Mouse (Mus musculus) MN1 (cell line): Measurements from ENCODE around the gene Nectin2.
"Not testable (repeated sequence)": the region's sequence is repeated elsewhere in the genome, so short reads cannot be mapped to it uniquely, and the experiment has no call there.

Experiments used
- DNase-seq: peaks from one replicate; pipeline ENCODE4 v3.0.0-alpha.2; 2016; ENCODE audit warnings: low spot score

The Nectin2 gene

DNA sequence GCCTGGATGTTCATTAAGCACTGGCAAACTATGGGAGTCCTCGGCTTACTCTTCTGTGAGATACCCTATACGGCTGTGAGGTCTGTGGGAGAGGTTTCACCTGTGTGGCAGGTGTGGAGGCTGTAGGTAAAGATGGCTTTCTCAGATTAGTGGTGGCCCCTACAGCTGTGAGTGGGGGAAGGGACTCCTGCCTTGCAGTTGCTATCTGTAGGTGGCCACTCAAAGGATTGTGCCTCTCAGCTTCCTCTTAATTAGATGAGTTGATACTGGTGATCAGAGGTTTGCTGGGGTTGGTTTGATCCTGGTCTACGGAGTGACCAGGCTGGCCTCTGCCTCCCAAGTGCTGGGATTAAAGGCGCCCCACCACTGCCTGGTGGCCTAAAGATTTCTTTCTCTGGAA, 45.8 kb downstream of the Nectin2 start:
- DNase-seq = no peak

DNA sequence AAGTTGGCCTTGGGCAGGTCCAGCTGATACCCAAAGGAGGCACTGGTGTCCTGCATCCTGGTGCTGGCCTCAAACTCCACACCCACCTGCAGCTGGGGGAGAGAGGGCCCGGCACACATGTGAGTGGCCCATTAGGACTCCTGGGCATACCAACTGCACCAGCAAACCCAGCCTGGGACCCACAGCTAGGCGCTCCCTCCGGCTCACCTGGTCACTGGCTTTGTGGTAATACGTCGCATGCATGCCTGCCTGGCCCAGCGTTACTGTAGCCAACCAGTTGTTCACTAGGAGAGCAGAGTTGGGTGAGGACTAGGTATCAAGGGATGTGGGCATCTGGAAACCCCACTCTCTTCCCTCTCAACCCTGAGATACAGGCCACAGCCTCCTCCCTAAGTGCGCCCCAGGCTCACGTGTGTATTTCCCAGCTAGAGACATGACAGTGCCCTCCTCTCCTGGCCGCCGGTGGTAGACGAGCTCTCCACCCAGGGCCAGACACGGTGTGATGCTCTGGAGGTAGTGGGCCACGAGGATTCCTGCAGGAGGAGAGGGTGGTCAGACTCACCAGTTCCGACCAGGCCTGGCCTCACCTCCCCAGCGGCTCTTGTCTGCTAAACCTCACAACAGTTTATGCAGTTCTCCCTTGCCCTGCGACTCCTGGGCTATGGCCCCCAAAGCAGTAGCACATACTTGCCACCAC, 47.3 kb downstream of the Nectin2 start:
- no peak for DNase-seq

DNA sequence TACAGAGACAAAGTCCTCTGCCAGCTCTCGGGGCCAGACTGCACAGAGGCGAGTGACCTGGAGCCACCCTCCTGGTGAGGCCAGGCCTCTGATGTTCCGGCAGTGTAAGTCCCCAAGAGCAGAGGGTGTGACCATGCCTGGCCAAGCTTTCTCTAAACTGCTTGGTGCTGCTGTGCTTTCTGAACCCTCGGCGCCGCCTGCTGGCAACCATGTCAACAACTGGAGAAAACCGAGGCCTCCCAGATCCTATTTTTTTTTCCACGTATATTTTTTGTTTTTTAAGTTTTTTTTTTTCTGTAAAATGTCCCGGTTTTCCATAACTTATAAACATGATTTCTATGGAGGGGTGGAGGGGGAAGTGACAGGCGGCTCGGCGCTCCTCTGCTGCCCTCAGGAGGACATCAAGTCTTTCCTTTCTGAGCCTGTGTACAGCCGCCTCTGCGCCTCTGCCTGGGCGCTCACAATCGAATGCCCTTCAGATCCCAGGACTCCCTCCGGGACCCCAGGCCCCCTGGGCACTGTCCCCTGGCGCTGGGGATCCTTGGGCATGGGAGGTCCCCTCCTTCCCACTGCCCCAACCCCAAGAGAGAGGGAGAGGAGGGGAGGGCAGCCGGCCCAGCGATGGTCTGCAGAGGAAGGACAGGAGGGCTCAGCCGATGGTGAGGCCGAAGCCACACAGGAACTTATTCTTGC, 49.1 kb downstream of the Nectin2 start:
- DNase-seq = peak; percentile 41

DNA sequence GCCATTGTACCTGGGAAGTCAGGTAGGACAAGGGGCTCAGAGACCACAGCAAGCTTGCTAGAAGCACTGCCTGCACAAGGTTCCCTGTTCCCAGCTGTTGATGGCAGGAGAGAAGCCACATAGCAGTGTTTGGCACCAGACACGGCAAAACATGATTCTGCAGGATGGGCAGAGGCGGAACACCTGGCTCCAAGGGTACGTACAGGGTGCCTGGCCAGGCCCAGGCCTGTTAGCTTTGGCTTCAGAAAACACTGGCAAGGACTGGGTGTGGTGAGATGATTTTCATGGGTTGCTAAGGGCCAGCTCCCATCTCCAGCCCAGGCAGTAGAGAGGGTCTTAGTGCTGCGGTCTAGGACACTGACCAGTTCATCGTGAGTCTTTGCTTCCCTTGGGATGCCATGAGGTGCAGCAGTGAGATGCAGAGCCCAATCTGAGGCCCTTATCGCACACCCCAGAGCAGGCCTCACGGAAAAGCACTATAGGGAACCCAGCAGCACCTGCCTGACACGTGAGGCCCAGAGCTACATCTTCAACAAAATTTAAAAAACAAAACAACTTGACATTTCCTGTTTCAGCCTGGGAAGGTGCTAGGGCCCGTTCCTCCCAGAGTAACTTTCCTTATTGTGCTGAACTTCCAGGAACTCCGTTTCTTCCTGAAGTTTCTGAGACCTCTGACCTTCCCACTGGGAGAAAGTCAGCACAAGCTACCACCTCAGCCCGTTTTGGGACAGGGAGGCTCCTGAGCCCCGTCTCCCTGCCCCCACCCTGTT, 49.8 kb downstream of the Nectin2 start:
- DNase-seq = no peak

DNA sequence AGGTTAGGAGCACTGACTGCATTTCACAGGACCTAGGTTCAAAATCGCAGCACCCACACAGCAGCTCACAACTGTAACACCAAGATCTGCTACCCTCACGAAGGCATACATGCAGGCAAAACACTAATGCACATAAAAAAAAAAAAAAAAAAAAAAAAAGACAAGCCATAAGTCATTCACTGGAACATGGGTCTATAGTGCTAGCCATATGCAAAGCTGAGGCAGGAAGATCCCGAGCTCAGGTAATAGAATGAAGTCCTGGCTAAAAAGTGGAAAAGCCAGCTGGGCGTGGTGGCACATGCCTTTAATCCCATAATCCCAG, 50.5 kb downstream of the Nectin2 start:
- DNase-seq = no peak

DNA sequence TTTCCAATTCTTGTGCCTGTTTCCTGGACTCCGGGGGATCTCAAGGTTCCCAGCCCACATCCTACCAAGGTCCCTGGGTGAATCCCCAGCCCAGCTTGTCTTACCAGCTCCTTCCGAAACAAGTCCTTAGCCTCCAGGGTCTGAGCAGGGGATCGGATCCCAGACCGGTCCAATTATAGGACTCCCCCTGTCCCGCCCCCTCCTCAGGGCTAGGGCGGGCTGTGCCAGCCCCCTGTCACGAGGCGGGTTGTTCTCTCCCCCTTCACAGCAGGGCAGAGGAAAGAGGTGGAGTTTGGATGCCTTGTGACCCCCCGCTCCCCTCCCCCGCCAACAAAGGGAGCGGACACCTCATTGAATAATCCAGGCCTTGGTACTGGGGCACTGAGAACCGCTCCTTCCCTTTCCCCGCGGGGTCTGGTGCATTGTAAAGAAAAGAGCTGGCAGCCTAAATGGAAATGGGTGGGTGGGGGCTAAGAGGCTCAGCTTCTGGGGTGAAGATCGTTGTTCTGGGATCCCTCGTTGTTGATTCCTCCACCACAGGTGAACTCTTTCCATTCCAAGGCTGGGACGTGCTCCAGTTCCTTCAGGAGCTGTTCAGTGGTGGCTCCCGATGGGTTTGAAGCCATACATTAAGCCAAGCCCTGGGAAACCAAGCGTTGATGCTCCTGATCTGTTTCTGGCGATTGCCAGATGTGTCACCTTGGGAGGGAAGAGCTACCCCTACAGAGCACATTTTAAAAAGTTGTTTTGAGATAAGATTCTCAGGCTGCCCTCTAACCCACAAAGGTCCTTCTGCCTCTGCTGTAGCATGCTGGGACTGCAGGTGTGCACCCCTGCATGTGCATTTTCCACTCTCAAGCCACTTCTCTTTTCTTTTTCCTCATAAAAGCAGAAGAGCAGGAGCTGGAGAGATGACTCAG, 51.1 kb downstream of the Nectin2 start, which contains the start of gene Apoe:
TSS of gene Apoe (minus strand) at position 282 of the 920 bp plus-strand sequence.
- no peak for DNase-seq

DNA sequence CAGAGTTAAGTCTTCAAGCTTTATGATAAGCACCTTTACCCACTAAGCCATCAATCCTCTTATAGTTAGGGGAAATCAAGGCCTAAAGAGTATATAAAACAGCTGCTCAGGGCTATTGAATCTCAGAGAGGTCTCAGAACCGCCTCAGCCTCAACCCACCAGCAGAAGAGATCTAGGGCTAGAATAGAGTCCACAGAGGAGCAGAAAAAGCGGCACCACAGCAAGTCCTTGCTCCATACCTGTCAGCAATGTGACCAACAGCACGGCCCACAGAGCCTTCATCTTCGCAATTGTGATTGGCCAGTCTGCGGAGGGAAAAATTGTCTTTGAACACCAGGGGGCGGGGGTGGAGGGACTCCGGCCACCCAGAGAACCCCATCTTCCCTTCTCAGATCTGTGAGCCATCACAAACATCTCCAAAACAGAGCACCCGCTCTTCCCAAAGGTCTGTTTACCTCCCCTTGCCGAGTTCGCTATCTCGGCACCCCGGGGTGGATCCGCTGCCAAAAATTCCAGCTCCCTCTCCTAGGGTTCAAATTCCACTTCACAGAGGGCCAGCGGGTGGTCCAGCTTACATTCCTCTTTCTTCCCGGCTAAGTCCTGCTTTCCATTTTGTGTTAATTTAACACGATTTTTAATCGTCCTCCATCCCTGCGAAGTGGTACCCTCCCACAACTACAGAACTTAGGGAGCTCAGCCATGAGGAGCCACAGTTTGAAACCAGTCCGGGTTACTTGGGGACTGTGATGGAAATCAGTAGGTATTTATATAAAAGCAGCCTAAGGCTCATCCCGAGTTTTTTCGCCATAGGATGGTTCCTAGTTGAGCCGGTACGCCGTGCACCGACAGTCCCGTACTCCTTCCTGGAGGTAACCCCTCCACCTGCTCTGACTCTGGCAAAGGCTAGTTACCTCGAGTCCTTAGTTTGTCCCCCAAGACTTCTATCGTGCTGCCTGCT, 52.1 kb downstream of the Nectin2 start:
- no peak for DNase-seq

DNA sequence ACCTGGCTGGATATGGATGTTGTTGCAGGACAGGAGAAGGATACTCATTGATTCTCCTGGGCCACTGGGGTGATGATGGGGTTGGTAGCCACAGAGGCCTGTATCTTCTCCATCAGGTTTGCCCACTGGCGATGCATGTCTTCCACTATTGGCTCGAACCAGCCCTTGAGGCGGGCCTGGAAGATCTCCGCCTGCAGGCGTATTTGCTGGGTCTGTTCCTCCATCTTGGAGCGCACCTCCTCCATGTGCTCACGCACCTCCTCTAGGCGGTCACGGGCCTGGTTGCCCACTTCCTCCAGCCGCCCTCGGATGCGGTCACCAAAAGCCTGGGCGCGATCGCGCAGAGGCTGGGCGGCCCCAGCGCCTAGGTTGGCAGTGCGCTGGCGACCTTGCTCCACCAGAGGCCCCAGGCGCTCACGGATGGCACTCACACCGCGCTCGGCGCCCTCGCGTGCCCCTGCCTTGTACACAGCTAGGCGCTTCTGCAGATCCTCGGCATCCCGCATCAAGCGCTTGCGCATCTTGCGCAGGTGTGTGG, 53.9 kb downstream of the Nectin2 start:
- no peak for DNase-seq

DNA sequence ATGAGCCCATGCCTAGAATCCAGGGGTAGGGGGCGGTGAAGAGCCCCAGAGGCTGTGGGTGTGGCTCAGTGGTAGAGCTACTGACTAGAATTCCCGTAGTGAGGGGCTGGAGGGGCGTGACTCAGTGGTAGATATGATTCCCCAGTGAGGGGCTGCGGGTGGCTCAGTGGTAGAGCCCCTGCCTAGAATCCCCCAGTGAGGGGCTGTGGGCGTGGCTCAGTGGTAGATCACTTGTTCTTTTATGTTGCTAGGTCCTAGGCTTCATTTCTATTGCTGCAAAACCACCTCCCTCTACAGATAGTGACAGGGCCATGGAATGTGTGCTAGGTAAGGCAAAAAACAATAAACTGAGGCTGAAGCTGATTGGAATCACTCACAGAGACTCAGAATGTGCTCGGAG, 54.4 kb downstream of the Nectin2 start:
- DNase-seq = no peak

DNA sequence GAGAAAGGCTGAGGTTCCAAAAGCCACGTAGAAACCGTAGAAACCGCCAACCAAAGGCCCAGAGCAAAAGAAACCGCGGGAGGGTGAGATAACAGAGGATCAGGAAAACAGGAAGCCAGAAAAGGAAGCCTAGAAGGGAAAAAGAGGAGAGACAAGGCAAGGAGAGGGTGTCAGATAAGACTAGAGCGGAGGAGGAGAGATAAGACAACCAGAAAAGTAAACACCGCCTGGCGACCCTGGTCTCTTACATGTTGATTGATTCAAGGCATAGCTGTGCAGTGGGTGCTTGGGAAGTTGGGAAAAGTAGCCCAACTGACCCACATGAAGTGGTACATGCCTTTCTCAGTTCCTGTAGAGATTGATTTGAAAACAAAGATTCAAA, 55.1 kb downstream of the Nectin2 start:
- no peak for DNase-seq

DNA sequence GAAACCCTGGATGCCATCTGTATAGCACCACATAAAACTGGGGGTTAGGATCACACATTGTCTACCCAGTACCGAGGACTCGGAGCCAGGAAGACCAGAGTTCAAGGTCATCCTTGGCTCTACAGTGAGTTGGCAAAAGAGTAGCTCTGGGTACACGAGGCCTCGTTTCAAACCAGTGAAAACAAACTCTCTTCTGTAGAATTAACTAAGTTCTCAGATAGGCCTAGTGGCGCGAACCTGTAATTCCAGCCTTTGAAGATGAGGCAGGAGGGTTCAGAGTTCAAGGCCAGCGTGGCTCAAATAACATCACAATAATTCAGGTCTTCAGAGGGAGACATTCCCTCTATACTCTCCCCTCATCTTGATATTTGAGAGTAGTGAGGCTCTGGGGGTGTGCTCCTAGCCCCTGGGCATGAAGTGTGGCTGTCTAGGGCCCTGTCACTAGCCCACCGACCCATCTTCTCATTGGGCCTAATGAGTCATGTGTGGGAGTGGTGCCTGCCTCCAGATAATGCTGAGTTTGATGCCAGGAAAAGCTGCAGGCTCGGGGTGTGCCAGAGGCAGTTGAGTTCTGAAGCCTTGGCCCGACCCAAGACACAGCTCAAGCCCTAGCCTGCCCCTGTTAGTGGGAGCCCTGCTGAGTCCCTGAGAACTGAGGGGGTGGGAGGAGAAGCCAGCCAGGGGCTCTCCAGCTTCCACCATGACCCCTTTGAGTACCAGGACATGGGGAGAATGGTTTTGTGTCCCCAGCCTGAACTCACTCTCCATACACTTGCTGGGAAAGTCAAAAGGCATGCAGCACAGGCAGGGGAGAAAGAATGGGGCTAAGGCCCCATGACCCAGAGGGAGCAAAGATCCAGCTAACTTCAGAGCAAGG, 55.7 kb downstream of the Nectin2 start:
- no peak for DNase-seq

DNA sequence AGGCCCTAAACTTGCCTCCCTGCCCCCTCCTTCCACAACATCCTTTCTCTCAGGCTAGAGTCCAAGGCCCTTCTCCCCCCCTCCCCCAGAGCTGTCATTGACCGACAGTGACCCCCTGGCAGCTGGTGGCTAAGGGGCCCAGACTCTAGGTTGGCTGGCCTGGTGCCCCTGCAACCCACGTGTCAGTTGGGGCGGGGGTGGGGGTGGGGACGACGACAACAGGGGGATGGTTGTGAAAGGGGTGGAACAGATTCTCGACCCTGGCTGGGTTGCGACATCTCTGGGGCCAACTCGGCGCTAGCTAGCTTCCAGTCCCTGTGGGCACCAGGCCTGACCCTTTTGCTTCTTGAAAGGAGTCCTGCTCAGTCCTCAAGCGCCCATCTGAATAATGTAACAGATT, 56.9 kb downstream of the Nectin2 start:
- DNase-seq = no peak

DNA sequence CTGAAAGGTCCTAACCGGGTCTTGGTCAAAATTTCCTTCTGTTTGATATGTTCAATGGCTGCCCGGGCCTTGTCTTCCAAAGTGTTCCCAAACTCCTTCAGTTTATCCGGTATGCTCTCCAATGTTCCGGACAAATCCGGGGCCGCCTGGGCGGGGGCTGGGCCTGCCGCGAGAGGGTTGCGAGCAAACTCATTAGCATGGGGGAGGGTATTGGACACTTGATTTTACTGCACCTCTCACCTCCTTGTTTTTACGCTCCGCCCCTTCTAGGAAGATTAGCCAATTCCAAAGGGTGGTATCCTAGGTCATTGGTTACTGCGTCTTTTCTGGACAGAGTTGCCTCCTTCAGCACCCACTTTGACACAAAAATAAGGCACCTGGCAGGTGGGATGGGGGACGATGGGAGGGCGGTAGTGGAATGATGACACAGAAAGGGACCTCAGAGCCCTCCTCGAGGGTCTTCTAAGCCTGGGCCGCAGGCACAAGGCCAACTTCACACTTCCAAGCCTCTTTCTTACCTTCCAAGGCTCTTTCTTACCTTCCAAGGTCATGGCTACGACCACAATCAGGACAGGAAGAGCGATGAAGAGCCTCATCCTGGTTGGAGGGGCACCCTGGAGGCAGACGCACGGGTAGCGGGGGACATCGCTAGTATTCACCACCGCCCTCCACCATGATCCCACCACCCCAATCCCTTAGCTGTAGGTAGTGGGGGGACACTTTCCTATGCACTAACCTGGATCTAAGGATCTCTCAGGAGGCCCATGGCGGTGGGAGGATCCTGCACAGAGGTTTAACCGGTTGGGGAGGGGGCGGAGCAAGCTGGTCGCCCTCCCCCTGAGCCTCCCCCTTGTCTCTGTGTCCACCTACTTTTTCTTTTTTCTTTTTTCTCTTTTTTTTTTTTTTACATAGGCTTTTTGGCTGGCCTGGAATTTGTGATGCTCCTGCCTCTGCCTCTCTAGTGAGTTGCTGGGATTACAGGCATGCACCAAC, 58.1 kb downstream of the Nectin2 start, which contains the start of gene Apoc1:
TSS of gene Apoc1 (minus strand) at position 788 of the 993 bp plus-strand sequence.
- DNase-seq = no peak

DNA sequence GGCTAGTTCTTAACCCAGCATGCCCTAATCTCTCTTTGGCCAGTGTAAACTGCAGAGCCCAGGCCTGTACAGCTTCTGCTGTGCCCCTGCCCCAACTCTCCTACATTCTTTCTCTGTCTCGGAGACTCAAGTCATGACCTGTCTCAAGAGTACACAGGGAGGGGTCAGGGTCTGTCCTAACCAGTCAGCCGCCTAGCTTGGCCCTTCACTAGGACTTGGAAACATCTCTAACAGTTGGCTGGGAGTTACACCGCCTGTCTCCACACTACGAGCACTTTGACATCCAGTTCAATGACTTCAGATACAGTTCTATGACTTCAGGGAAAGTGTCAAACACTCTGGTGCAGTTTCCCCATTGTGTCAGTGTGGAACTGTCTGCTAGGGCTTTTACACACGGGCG, 58.8 kb downstream of the Nectin2 start:
- no peak for DNase-seq

DNA sequence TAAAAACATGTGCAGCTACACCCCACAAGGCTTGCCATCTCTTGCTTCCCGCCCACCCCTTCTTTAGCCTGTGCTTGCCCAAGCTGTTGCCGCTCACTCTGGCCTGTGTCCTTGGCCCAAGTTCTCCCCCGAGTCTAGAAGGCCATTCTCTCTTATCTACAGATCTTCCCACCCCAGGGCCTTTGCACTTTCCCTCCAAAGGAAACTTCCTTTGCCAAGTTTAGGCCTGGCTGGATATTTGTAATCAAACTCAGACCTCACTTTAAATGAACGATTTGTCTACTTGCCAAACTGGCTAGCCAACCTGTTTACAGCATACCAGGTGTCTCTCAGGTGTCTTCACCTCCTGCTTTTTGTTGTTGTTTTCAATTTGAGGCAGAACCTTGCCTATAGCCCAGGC, 59.4 kb downstream of the Nectin2 start:
- no peak for DNase-seq

DNA sequence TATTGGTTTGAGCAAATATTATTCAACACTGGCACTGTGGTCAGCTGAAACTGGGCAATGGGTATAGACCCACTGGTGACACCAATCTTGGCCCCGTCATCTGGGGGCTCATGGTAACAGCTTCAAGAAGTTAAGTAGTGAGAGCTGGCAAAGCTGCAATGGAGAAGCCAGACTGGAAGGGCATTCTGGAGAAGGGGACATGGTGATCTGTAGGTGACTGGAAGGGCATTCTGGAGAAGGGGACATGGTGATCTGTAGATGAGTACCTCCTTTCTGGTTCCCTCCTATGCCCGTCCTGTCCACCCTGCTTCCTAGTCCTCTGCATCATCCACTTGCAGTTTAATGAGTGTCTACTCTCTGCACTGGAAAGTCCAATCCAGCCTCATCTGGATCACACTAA, 61.7 kb downstream of the Nectin2 start:
- no peak for DNase-seq

DNA sequence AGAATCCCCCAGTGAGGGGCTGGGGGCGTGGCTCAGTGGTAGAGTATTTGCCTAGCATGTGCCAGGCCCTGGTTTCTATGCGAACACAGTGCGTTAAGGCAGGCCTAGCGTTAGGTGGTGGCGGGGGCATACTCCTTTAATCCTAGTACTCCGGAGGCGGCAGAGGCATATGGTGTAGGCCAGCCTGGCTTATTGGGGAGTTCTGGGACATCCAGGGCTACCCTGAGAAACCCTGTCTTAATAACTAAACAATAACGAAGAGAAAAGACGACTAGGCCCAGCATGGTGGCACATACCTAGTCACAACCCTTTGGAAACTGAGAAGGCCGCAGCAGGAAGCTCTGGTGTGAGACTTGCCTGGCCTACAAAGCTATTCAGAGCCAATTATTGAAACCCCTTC, 62.2 kb downstream of the Nectin2 start:
- no peak for DNase-seq

DNA sequence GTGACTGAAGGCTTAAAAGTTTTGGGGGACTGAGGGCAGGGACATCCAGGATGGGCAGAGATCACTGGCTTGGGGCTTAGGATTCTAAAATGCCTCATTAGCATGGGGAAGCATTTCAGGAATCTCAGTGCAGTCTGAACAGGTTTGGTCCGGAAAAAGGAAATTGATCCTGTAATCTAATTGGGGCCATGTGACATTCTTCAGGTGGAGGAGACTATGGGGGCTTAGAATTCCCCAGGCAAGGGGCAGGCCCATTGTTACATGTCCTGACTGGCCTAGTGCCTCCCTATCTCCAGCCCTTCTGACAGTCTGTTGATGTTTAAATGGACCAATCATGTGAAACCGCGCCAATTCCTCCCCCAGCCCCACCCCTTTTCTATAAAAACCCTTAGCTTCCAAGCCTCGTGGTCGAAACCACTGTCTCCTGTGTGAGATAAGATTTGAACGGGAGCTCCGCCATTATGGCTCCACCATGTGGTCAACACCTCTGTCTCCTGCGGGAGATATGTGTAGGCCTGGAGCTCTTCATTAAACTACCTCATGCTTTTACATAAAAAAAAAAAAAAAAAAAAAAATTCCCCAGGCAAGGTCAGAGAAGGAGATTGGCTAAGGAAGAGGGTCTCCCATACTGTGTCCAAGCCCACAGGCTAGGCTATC, 63.2 kb downstream of the Nectin2 start:
- not testable (repeated sequence) for DNase-seq
